Mouse (Mus musculus) heart, embryonic 16.5 days (tissue): Measurements from ENCODE around the gene Fam71e1. TPM values are rescaled to one million over a fixed set of nuclear protein-coding genes. Genes with fewer than 3 reads are reported as not detected.

ENCODE experiments used
- ATAC-seq: fragments of 200-750 bp; cut with Nextera tagmentation; replicated peaks from 2 replicates; pipeline ENCODE4 v1.8.0; 2017; ENCODE audit warnings: moderate number of reproducible peaks; ENCODE audit not compliant: insufficient read depth, low FRiP score; ENCODE audit errors: extremely low read depth
- H3K27ac ChIP-seq: fragments of 300-500 bp; sonication (generic); 2 replicates; pipeline ENCODE4 v1.5.1; 2014; ENCODE audit warnings: mild to moderate bottlenecking, low read length, control low read depth, moderate library complexity
- H3K27me3 ChIP-seq: fragments of 300-500 bp; sonication (generic); 2 replicates; pipeline ENCODE4 v1.6.1; 2014; ENCODE audit warnings: low read length, mixed read lengths; ENCODE audit not compliant: control insufficient read depth, insufficient read depth
- H3K36me3 ChIP-seq: fragments of 300-500 bp; sonication (generic); 2 replicates; pipeline ENCODE4 v1.6.1; 2014; ENCODE audit not compliant: control insufficient read depth, insufficient read depth
- H3K4me1 ChIP-seq: fragments of 300-500 bp; sonication (generic); 2 replicates; pipeline ENCODE4 v1.6.1; 2014; ENCODE audit warnings: low read length, mixed read lengths; ENCODE audit not compliant: control insufficient read depth, insufficient read depth
- H3K4me2 ChIP-seq: fragments of 300-500 bp; sonication (generic); 2 replicates; pipeline ENCODE4 v1.6.1; 2014; ENCODE audit warnings: low read depth, mild to moderate bottlenecking, control low read depth, low read length
- H3K4me3 ChIP-seq: fragments of 300-500 bp; sonication (generic); 2 replicates; pipeline ENCODE4 v1.5.1; 2014; ENCODE audit warnings: mild to moderate bottlenecking, control low read depth, low read length
- H3K9ac ChIP-seq: fragments of 300-500 bp; sonication (generic); 2 replicates; pipeline ENCODE4 v1.6.1; 2014; ENCODE audit warnings: low read length, control low read depth
- H3K9me3 ChIP-seq: fragments of 300-500 bp; sonication (generic); replicated peaks from 2 replicates; pipeline ENCODE4 v1.6.1; 2016; ENCODE audit warnings: low read length; ENCODE audit not compliant: control insufficient read depth
- WGBS: fragments of 180-500 bp; shearing (Covaris S2); extraction: QIAGEN DNeasy Blood & Tissue Kit; methylation state at CpG from one replicate; pipeline ENCODE4 v1.1.7; 2014; 5-methylcytosine and 5-hydroxymethylcytosine counted together
- polyA plus RNA-seq: library from polyadenylated mRNA; unstranded; fragments of >200 nt; fragmentation: Nextera tagmentation; extraction: Ambion mirVana; gene quantifications from 2 replicates; pipeline ENCODE4 v1.2.1, GENCODE M21; 2015

Fam71e1 gene
- polyA plus RNA-seq, 1 experiment from 2014 or later: 6.8 TPM

GRCm38 (mm10) chr7:44482836-44483435 is 13.4 kb upstream of the Fam71e1 start:
- Histone ChIP-seq H3K4me2 (peak overlapping the region; percentile 71), H3K36me3 (peaks cover 8% of the 10 kb centered on the region; the same call in 1 of the 2 replicates), H3K9ac (peak overlapping the region; percentile 59), H3K4me3 (peak overlapping the region; percentile 37), H3K27me3 (no peaks in the 10 kb centered on the region; the same call in 1 of the 2 replicates), H3K9me3 (no peaks in the 10 kb centered on the region), H3K27ac (peak overlapping the region; percentile 57), H3K4me1 (peaks cover 14% of the 10 kb centered on the region)
- WGBS: 34% methylated on average over 3 of the region's 3 CpGs
- ATAC-seq: no peak

- Histone ChIP-seq H3K9ac (0 out of 2 replicates have a peak overlapping the region, but pooled peaks have one; percentile 20), H3K9me3 (no peaks in the 10 kb centered on the region), H3K4me2 (peak overlapping the region; percentile 44)
Observed at GRCm38 (mm10) chr7:44484109-44484508, 12.3 kb upstream of the Fam71e1 start.

GRCm38 (mm10) chr7:44484841-44485571 is 11.4 kb upstream of the Fam71e1 start:
- Histone ChIP-seq H3K4me3 (no peak overlapping the region; the same call in 1 of the 2 replicates), H3K4me1 (peaks cover 12% of the 10 kb centered on the region), H3K4me2 (peak overlapping the region; percentile 44; the same call in 1 of the 2 replicates), H3K9ac (no peak overlapping the region), H3K9me3 (no peaks in the 10 kb centered on the region), H3K27ac (peak overlapping the region; percentile 53), H3K36me3 (peaks cover 8% of the 10 kb centered on the region; the same call in 1 of the 2 replicates), H3K27me3 (no peaks in the 10 kb centered on the region; the same call in 1 of the 2 replicates)
- ATAC-seq: no peak
- 31% methylated on average over 5 of the region's 5 CpGs for WGBS

More at GRCm38 (mm10) chr7:44484109-44484508, 12.3 kb upstream of the Fam71e1 start:
- WGBS: 88% methylated on average over 1 of the region's 1 CpGs
- ATAC-seq: no peak
- H3K36me3 ChIP-seq: peaks cover 8% of the 10 kb centered on the region; the same call in 1 of the 2 replicates
- peaks cover 12% of the 10 kb centered on the region for H3K4me1 ChIP-seq
- peak overlapping the region; percentile 53 for H3K27ac ChIP-seq
- H3K27me3 ChIP-seq: no peaks in the 10 kb centered on the region; the same call in 1 of the 2 replicates
- H3K4me3 ChIP-seq: 0 out of 2 replicates have a peak overlapping the region, but pooled peaks have one; percentile 4

- Histone ChIP-seq H3K27ac (peak overlapping the region; percentile 61), H3K36me3 (peaks cover 8% of the 10 kb centered on the region; the same call in 1 of the 2 replicates), H3K27me3 (no peaks in the 10 kb centered on the region), H3K4me3 (no peak overlapping the region), H3K4me2 (no peak overlapping the region), H3K4me1 (peaks cover 15% of the 10 kb centered on the region), H3K9ac (no peak overlapping the region; the same call in 1 of the 2 replicates), H3K9me3 (no peaks in the 10 kb centered on the region)
- WGBS: 59% methylated on average over 7 of the region's 7 CpGs
- no peak for ATAC-seq
Observed at GRCm38 (mm10) chr7:44485572-44486195, 10.7 kb upstream of the Fam71e1 start.

- H3K9me3 ChIP-seq: no peaks in the 10 kb centered on the region
- peak overlapping the region; percentile 61 for H3K27ac ChIP-seq
- ATAC-seq: no peak
- no peak overlapping the region for H3K4me2 ChIP-seq
- peak overlapping the region; percentile 32; the same call in 1 of the 2 replicates for H3K9ac ChIP-seq
- no peak overlapping the region for H3K4me3 ChIP-seq
- H3K27me3 ChIP-seq: no peaks in the 10 kb centered on the region
- H3K4me1 ChIP-seq: peaks cover 15% of the 10 kb centered on the region
- 46% methylated on average over 13 of the region's 13 CpGs for WGBS
- peaks cover 12% of the 10 kb centered on the region; the same call in 1 of the 2 replicates for H3K36me3 ChIP-seq
Observed at GRCm38 (mm10) chr7:44486927-44487575, 9.3 kb upstream of the Fam71e1 start.

- Histone ChIP-seq H3K27me3 (no peaks in the 10 kb centered on the region), H3K36me3 (peaks cover 14% of the 10 kb centered on the region; the same call in 1 of the 2 replicates), H3K4me3 (no peak overlapping the region), H3K4me1 (peaks cover 10% of the 10 kb centered on the region), H3K9me3 (no peaks in the 10 kb centered on the region), H3K4me2 (no peak overlapping the region), H3K27ac (no peak overlapping the region), H3K9ac (no peak overlapping the region)
- no peak for ATAC-seq
- WGBS: 82% methylated on average over 7 of the region's 7 CpGs
Observed at GRCm38 (mm10) chr7:44487936-44488335, 8.4 kb upstream of the Fam71e1 start.

GRCm38 (mm10) chr7:44488545-44488944 is 7.8 kb upstream of the Fam71e1 start:
- Histone ChIP-seq H3K4me1 (peaks cover 10% of the 10 kb centered on the region), H3K4me3 (no peak overlapping the region), H3K27me3 (no peaks in the 10 kb centered on the region), H3K36me3 (peaks cover 14% of the 10 kb centered on the region; the same call in 1 of the 2 replicates), H3K9me3 (no peaks in the 10 kb centered on the region), H3K4me2 (no peak overlapping the region), H3K27ac (no peak overlapping the region), H3K9ac (no peak overlapping the region)
- 82% methylated on average over 8 of the region's 8 CpGs for WGBS
- no peak for ATAC-seq

- WGBS: 71% methylated on average over 4 of the region's 4 CpGs
- no peaks in the 10 kb centered on the region for H3K9me3 ChIP-seq
- ATAC-seq: no peak
- no peak overlapping the region for H3K9ac ChIP-seq
- H3K27ac ChIP-seq: no peak overlapping the region
- H3K27me3 ChIP-seq: no peaks in the 10 kb centered on the region
- H3K36me3 ChIP-seq: peaks cover 13% of the 10 kb centered on the region; the same call in 1 of the 2 replicates
- peaks cover 10% of the 10 kb centered on the region for H3K4me1 ChIP-seq
- no peak overlapping the region for H3K4me3 ChIP-seq
- H3K4me2 ChIP-seq: no peak overlapping the region
Observed at GRCm38 (mm10) chr7:44490281-44490680, 6.1 kb upstream of the Fam71e1 start.
